Mouse (Mus musculus) cerebellum, adult 9-11 months (tissue): ENCODE data around the gene Wwtr1.

ENCODE experiments used
- DNase-seq: peaks from one replicate; pipeline ENCODE4 v3.0.0; 2022

Gene Wwtr1

GRCm38 (mm10) chr3:57557408-57557807 is 18.3 kb downstream of the Wwtr1 start:
- no peak for DNase-seq

- no peak for DNase-seq
Observed at GRCm38 (mm10) chr3:57555560-57555959, 20.1 kb downstream of the Wwtr1 start.

- DNase-seq, result no peak
Observed at GRCm38 (mm10) chr3:57554890-57555239, 20.8 kb downstream of the Wwtr1 start.

- DNase-seq, result no peak
Observed at GRCm38 (mm10) chr3:57554124-57554889, 21.4 kb downstream of the Wwtr1 start.

- no peak for DNase-seq
Observed at GRCm38 (mm10) chr3:57553108-57553507, 22.6 kb downstream of the Wwtr1 start.

- DNase-seq, result no peak
Observed at GRCm38 (mm10) chr3:57551210-57551609, 24.5 kb downstream of the Wwtr1 start.

GRCm38 (mm10) chr3:57550468-57551185 is 25.1 kb downstream of the Wwtr1 start:
- DNase-seq, result no peak

GRCm38 (mm10) chr3:57544154-57544553 is 31.6 kb downstream of the Wwtr1 start:
- DNase-seq, result no peak

GRCm38 (mm10) chr3:57542848-57543380 is 32.8 kb downstream of the Wwtr1 start:
- DNase-seq, result no peak

- DNase-seq, result no peak
Observed at GRCm38 (mm10) chr3:57541205-57541604, 34.5 kb downstream of the Wwtr1 start.

GRCm38 (mm10) chr3:57540474-57540873 is 35.2 kb downstream of the Wwtr1 start:
- DNase-seq, result no peak

- no peak for DNase-seq
Observed at GRCm38 (mm10) chr3:57535483-57536185, 40.1 kb downstream of the Wwtr1 start.

- no peak for DNase-seq
Observed at GRCm38 (mm10) chr3:57534450-57534849, 41.3 kb downstream of the Wwtr1 start.

- DNase-seq, result no peak
Observed at GRCm38 (mm10) chr3:57533876-57534275, 41.8 kb downstream of the Wwtr1 start.

- DNase-seq, result no peak
Observed at GRCm38 (mm10) chr3:57532991-57533725, 42.6 kb downstream of the Wwtr1 start.

GRCm38 (mm10) chr3:57530836-57531235 is 44.9 kb downstream of the Wwtr1 start:
- DNase-seq, result no peak

GRCm38 (mm10) chr3:57530221-57530620 is 45.5 kb downstream of the Wwtr1 start:
- DNase-seq, result no peak

- no peak for DNase-seq
Observed at GRCm38 (mm10) chr3:57527154-57527553, 48.6 kb downstream of the Wwtr1 start.

GRCm38 (mm10) chr3:57523093-57523492 is 52.6 kb downstream of the Wwtr1 start:
- DNase-seq, result no peak

- DNase-seq, result no peak
Observed at GRCm38 (mm10) chr3:57521876-57522275, 53.8 kb downstream of the Wwtr1 start.

GRCm38 (mm10) chr3:57519995-57520394 is 55.7 kb downstream of the Wwtr1 start:
- DNase-seq, result no peak

GRCm38 (mm10) chr3:57516146-57516545 is 59.6 kb downstream of the Wwtr1 start:
- DNase-seq, result no peak

- no peak for DNase-seq
Observed at GRCm38 (mm10) chr3:57515044-57515443, 60.7 kb downstream of the Wwtr1 start.
